Mouse (Mus musculus) heart, embryonic 15.5 days (tissue): ENCODE results near the gene Phtf1. TPM values are rescaled to one million over a fixed set of nuclear protein-coding genes. Genes with fewer than 3 reads are reported as not detected.

Experiments
- ATAC-seq: fragments of 200-750 bp; cut with Nextera tagmentation; replicated peaks from 2 replicates; pipeline ENCODE4 v1.8.0; 2017; ENCODE audit warnings: low read depth, moderate TSS enrichment; ENCODE audit not compliant: insufficient number of reproducible peaks, insufficient read depth, low FRiP score
- H3K27ac ChIP-seq: fragments of 300-500 bp; sonication (generic); 2 replicates; pipeline ENCODE4 v1.5.1; 2015; ENCODE audit warnings: mild to moderate bottlenecking, inconsistent platforms
- H3K27me3 ChIP-seq: fragments of 300-500 bp; sonication (generic); 2 replicates; pipeline ENCODE4 v1.6.1; 2015; ENCODE audit warnings: inconsistent platforms
- H3K36me3 ChIP-seq: fragments of 300-500 bp; sonication (generic); 2 replicates; pipeline ENCODE4 v1.6.1; 2015; ENCODE audit warnings: mild to moderate bottlenecking, inconsistent platforms
- H3K4me1 ChIP-seq: fragments of 300-500 bp; sonication (generic); replicated peaks from 2 replicates; pipeline ENCODE4 v1.6.1; 2015; ENCODE audit warnings: inconsistent platforms
- H3K4me2 ChIP-seq: fragments of 300-500 bp; sonication (generic); 2 replicates; pipeline ENCODE4 v1.6.1; 2015; ENCODE audit warnings: inconsistent platforms, mild to moderate bottlenecking, moderate library complexity
- H3K4me3 ChIP-seq: fragments of 300-500 bp; sonication (generic); 2 replicates; pipeline ENCODE4 v1.5.1; 2015; ENCODE audit warnings: mild to moderate bottlenecking, inconsistent platforms
- H3K9ac ChIP-seq: fragments of 300-500 bp; sonication (generic); 2 replicates; pipeline ENCODE4 v1.6.1; 2015; ENCODE audit warnings: mild to moderate bottlenecking, inconsistent platforms
- H3K9me3 ChIP-seq: fragments of 300-500 bp; sonication (generic); replicated peaks from 2 replicates; pipeline ENCODE4 v1.6.1; 2016; ENCODE audit warnings: inconsistent platforms
- WGBS: fragments of 180-500 bp; shearing (Covaris S2); methylation state at CpG from one replicate; pipeline ENCODE4 v1.1.7; 2015; ENCODE audit warnings: mixed read lengths; 5-methylcytosine and 5-hydroxymethylcytosine counted together
- polyA plus RNA-seq: library from polyadenylated mRNA; unstranded; fragments of >200 nt; fragmentation: Nextera tagmentation; extraction: Ambion mirVana; gene quantifications from 2 replicates; pipeline ENCODE4 v1.2.1, GENCODE M21; 2015

Gene Phtf1
- polyA plus RNA-seq, 1 experiment from 2014 or later, result 12.8 TPM

DNA sequence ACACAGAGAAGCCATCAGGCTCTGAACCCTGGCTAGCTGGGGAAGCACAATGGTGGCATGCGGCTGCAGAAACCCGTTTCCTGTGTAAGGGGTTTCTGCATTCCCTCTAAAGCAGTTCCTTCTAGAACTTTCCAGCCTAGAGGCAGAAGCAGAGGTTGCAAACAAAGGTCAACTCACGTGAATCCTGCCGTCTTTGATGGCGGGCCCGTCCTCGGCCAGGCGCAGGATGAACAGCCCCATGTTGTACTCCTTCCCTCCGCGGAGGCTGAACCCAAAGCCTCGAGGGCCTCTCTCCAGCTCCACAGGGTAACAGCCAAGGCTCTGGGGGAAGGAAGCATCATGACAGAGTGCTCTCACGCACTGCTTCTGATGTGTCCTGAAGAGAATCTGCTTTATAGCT is 52.2 kb downstream of the Phtf1 start:
- Histone ChIP-seq H3K36me3 (peaks cover 63% of the 10 kb centered on the region), H3K27ac (no peak overlapping the region), H3K9ac (no peak overlapping the region), H3K9me3 (no peaks in the 10 kb centered on the region), H3K4me1 (no peaks in the 10 kb centered on the region), H3K4me3 (no peak overlapping the region), H3K4me2 (no peak overlapping the region), H3K27me3 (no peaks in the 10 kb centered on the region)
- WGBS, result 87% methylated on average over 12 of the region's 12 CpGs
- ATAC-seq, result no peak

DNA sequence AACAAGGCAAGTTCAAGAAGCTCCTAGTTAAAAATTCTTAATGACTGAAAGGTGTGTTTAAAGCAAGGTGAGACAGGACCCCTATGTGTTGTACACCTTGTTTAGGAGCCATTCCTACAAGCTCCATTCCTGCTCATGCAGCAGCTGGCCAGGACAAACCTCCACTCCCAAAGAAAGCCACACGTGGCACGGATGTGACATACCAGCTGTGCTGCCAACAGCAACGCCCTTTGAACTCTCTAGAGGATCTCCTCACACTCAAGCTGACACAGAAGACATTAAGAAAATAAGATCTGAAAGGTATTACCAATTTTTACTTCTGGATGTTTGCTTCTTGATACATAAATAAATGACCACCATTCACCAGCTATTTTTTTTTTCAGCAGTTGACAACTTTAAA is 59.0 kb downstream of the Phtf1 start:
- Histone ChIP-seq H3K4me2 (no peak overlapping the region), H3K36me3 (peaks cover 37% of the 10 kb centered on the region; the same call in 1 of the 2 replicates), H3K9me3 (no peaks in the 10 kb centered on the region), H3K4me1 (0 out of 2 replicates have a peak, but pooled peaks cover under 1% of the 10 kb centered on the region), H3K27ac (no peak overlapping the region), H3K9ac (no peak overlapping the region), H3K4me3 (no peak overlapping the region), H3K27me3 (no peaks in the 10 kb centered on the region)
- no peak for ATAC-seq
- 58% methylated on average over 3 of the region's 3 CpGs for WGBS

DNA sequence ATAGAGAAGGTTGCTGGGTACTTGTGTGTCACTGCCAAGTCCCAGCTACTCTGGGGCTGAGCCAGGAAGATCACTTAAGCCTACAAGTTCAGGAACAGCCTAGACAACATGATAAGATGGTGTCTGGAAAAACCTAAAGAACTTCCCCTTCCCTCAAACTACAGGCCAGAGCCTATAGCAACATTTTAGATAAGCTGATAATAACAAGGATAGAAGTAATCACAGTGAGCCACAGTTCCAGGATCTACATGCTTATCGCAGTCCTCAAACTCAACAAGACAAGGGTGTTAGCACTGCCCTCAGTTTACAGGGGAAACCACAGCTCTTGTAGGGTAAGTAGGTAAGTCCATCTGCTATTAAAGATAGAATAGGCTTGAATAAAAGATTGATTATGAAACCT is 64.2 kb downstream of the Phtf1 start:
- no peak overlapping the region for H3K9ac ChIP-seq
- no peaks in the 10 kb centered on the region for H3K9me3 ChIP-seq
- no peak overlapping the region for H3K4me2 ChIP-seq
- H3K36me3 ChIP-seq, result peaks cover 23% of the 10 kb centered on the region
- H3K4me3 ChIP-seq, result no peak overlapping the region
- WGBS, result 73% methylated on average over 1 of the region's 1 CpGs
- H3K27me3 ChIP-seq, result no peaks in the 10 kb centered on the region
- no peak overlapping the region for H3K27ac ChIP-seq
- H3K4me1 ChIP-seq, result 0 out of 2 replicates have a peak, but pooled peaks cover 3% of the 10 kb centered on the region
- no peak for ATAC-seq

DNA sequence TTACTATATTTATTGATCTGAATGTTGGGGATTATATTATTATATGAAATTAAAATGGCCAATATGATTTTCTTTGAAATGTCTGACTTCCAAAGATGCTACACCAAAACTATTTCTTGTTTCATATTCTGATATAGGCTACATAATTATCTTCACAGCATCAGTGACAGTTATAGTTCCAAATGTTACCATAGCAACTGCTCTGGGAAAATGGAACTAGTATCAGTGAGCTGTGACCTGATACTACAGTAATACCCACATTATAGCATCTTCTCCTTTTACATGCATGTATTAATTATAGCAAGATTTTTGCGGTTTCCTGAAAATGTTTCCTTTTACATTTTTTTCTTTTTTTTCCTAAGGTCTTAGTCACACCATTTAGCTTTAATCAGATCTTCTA is 64.8 kb downstream of the Phtf1 start:
- Histone ChIP-seq H3K4me2 (no peak overlapping the region), H3K9ac (no peak overlapping the region), H3K36me3 (peaks cover 24% of the 10 kb centered on the region), H3K9me3 (no peaks in the 10 kb centered on the region), H3K4me1 (0 out of 2 replicates have a peak, but pooled peaks cover 3% of the 10 kb centered on the region), H3K27me3 (no peaks in the 10 kb centered on the region), H3K27ac (no peak overlapping the region), H3K4me3 (no peak overlapping the region)
- WGBS, result 98% methylated on average over 1 of the region's 1 CpGs
- ATAC-seq, result no peak

DNA sequence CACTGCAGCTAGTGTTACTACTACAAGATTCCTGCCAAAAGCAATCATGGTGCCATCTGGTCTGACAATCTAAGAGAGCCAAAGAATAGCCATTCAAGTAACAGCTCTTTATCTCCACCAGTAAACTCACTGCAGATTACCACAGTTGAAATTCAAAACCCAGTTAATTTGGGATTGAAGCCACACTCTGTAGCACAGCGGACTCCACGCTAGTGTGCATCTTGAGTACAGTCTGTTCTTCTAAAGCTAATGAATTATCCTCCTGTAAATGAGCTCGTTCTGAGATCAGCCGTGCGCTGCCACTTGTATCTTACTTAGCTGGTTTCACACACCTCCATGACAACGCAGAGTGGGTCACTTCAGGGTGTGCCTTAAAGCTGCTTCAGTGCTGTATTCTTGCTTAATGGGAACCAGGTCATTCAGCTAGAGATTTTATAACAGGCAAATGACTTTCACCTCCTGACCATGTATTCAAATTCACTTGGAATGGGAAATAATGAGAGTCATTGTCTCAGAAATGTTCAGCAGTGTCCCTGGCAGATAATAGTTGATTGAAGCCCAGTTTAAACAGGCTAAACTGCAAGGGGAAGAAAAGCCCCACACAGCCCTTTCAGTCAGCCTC is 91.2 kb downstream of the Phtf1 start:
- H3K27me3 ChIP-seq, result no peaks in the 10 kb centered on the region
- H3K36me3 ChIP-seq, result peaks cover 16% of the 10 kb centered on the region
- no peak overlapping the region for H3K27ac ChIP-seq
- no peak overlapping the region for H3K4me3 ChIP-seq
- H3K4me1 ChIP-seq, result no peaks in the 10 kb centered on the region
- 61% methylated on average over 6 of the region's 6 CpGs for WGBS
- no peak for ATAC-seq
- no peak overlapping the region for H3K9ac ChIP-seq
- no peak overlapping the region for H3K4me2 ChIP-seq
- no peaks in the 10 kb centered on the region for H3K9me3 ChIP-seq

DNA sequence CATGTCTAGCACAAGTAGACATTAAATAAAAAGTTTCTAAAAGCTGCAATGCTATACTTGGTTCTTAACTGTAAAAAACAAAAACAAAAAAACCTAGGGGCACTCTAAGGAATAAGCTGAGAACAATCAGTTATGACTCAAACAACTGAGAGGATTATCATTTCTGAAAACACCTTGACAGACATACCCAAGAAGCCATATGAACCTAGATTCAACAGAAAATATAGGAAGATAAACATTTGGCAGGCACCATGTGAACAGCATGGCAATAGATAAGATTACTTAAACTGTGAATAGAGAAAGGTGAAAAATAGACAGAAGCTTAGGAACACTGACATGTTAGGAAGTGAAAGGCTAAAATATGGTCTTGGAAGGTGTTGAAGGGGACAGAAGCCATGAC is 101.5 kb downstream of the Phtf1 start:
- Histone ChIP-seq H3K4me3 (no peak overlapping the region), H3K4me1 (no peaks in the 10 kb centered on the region), H3K36me3 (peaks cover 7% of the 10 kb centered on the region), H3K27me3 (no peaks in the 10 kb centered on the region), H3K9me3 (no peaks in the 10 kb centered on the region), H3K27ac (no peak overlapping the region), H3K4me2 (no peak overlapping the region), H3K9ac (no peak overlapping the region)
- no peak for ATAC-seq

Other genes with a start within 250 kb of the Phtf1 start
- gene Olfml3, start 230.1 kb upstream of the Phtf1 start, polyA plus RNA-seq, result 19.5 and 29.9 TPM in 2 replicates
- gene Gm10964, start 228.7 kb upstream of the Phtf1 start, polyA plus RNA-seq, result not detected in 2 replicates
- gene Hipk1, start 176.5 kb upstream of the Phtf1 start, polyA plus RNA-seq, result 8.9 and 10.6 TPM in 2 replicates
- gene Dclre1b, start 158.7 kb upstream of the Phtf1 start, polyA plus RNA-seq, result 14.4 and 20.5 TPM in 2 replicates
- 13.6 and 19.0 TPM in 2 replicates for gene Ap4b1, start 158.6 kb upstream of the Phtf1 start, polyA plus RNA-seq
- gene Gm43064, start 158.5 kb upstream of the Phtf1 start, polyA plus RNA-seq, result 0.23 TPM in 1 of 2 replicates, not detected in the other
- gene Bcl2l15, start 135.5 kb upstream of the Phtf1 start, polyA plus RNA-seq, result 0.26 and 0.46 TPM in 2 replicates
- gene Ptpn22, start 108.3 kb upstream of the Phtf1 start, polyA plus RNA-seq, result 0.93 and 3.4 TPM in 2 replicates
- 5.7 and 5.8 TPM in 2 replicates for gene Rsbn1, start 54.0 kb upstream of the Phtf1 start, polyA plus RNA-seq